Mouse (Mus musculus) small intestine, adult 2 months (tissue): ENCODE measurements around the gene Mbnl3.

Source experiments
- CTCF ChIP-seq: fragments of 200-500 bp; IDR thresholded peaks from 2 replicates; pipeline ENCODE4 v1.5.1; 2012; ENCODE audit warnings: low read depth, mild to moderate bottlenecking, control low read depth, inconsistent platforms, low read length, moderate library complexity, mixed read lengths; ENCODE audit not compliant: insufficient replicate concordance, insufficient read length; ENCODE audit errors: extremely low read depth
- POLR2A ChIP-seq: fragments of 200-500 bp; IDR thresholded peaks from 2 replicates; pipeline ENCODE4 v1.6.1; 2012; ENCODE audit warnings: low read depth, mild to moderate bottlenecking, control low read depth, inconsistent platforms, low read length, moderate library complexity

DNA sequence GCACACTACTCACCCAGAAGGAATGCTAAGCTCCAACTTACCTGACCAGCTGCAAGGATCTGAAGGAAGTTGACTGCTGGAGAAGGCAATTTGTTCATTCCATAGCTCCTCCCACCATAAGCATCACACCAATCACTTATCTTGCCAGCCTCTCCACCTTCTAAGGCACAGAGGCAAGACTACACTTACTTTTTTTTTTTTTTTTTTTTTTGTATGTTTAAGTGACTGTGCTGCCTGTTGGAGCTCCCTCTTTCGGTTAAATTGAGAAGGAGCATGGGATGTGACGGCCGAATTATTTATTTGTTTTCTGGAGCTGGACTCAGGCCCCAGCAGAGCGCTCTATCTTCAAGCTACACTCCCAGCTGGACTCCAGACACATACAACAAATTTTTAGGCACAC, 60.0 kb downstream of the Mbnl3 start:
- TF ChIP-seq POLR2A: no peak
- TF ChIP-seq CTCF: no peak
